Mouse (Mus musculus) hindlimb bud, embryonic 11.5 days (tissue): ENCODE results near the gene Agap1.

ENCODE experiments used
- DNase-seq: peaks from one replicate; pipeline ENCODE4 v3.0.0-alpha.2; 2012; ENCODE audit warnings: low read depth, low spot score; ENCODE audit errors: extremely low spot score

Agap1 gene

GRCm38 (mm10) chr1:89542464-89542863, 87.9 kb downstream of the Agap1 start:
- DNase-seq = no peak

- no peak for DNase-seq
Observed at GRCm38 (mm10) chr1:89543312-89543711, 88.7 kb downstream of the Agap1 start.

GRCm38 (mm10) chr1:89544094-89544493, 89.5 kb downstream of the Agap1 start:
- no peak for DNase-seq

DNA sequence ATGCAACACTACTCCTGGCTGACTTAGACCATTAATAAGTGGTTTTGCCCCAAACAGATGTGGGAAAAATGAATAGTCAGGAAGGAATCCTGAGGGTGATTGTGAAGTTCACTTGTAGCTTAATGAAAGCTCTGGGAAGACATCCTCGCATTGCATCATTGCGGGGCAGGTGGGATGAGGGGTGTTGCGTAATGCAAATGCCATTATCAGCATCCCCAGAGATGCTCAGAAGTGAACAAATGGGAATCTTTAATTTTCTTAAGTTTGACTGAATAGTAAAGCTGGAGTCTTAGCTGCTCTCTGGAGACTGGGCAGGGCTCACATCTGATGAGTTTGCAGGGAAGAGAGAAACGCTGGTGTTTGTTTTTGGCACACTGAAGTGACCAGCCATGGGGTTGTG, 90.5 kb downstream of the Agap1 start:
- no peak for DNase-seq

DNA sequence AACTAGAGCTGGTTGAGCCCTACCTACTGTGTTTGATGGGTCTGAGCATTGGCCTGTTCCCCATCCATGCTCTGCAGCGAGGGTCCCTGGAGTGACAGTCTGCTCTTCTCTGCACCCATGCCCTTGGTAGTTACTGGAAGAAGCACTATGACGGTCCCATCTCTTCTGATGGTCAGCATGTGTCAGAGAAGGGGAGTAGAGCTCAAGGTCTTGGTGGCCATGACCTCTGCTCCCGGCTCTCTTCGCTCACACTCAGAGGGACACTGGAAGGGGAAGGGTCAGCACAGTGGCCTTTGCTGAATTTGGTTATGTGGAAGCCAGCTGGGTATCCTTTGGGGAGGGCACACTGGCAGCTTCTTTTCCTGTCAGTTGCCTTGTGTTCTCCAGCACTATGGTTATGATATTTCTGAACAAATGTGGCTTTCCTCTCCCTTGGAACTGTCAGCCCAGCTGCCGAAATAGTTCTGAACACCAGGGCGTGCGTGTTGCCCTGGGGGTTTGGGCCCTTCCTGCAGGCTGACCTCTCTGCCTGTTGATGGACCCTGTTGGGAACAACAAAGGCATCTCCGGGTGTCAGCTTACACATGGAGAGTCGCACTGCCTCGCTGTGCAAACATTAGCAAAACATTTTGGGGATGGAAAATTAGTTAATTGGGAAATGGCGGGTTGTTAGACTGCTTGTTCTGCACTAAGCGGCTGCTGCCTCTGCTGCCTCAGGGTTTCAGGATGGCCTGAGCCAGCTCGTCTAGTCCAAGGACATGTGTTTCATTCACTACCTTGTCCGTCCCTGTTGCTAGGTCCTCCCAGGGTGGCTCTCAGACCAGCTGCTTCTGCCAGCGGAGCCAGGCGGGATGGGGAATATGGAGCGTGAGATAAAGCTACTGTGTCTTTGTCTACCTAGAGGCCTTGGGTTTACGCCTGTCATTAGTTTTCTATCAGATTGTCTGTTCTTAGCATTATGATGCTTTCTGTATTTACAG, 93.2 kb downstream of the Agap1 start:
- no peak for DNase-seq

DNA sequence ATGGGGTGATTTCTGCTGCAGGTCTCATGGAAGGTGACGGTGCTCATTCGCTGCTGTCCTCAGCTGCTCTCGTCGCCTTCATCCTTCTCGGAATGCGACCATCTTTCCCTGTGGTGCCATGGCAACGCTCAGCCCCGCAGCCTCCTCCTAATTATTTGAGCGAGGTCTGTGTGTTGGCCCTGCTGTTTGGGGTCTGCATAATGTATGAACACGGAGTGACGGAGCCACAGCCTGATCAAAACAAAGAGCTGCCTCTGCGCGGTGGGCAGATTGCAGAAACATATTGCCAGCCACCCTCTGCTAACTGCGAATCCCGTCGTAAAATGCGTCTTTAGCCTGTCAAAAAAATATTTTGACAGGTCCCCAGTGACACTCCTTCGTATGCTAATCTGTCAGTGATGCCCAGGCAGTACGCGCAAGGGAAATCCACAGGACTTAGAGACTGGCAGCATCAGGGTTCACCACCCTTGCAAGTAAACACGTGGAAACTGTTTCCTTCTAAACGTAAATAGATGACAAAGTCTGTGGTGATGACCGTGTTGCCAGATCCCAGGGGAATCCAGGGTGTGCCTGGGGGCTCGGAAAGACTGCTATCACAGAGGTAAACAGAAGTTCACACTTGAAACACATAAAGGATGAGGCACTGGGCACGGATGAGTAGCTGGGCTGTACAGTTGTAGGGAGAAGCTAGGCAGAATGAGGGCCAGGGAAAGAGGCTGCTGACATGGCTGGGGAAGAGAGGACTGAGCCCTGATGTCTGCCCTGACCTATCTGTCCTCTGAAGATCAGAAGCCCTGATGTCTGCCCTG, 95.7 kb downstream of the Agap1 start:
- no peak for DNase-seq

DNA sequence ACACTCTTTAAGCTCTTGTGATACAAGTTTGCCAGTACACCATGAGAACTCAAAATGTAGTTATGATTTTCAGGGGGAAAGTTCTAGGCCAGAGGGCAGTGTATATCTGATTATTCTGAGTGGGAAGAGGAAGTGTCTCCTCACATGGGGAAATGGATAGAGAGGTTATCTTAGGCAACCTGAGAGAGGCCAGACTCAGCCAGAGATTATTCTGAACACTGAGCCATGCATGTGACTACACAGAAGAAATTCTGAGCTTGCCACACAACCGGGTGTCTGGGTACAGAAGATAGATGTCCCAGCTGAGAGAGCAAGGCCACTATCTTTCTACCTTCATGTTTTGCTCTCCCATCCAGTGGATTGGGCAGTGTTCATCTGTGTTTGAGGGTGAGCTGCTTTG, 97.9 kb downstream of the Agap1 start:
- DNase-seq = no peak

- DNase-seq = no peak
Observed at GRCm38 (mm10) chr1:89553791-89554190, 99.2 kb downstream of the Agap1 start.

- no peak for DNase-seq
Observed at GRCm38 (mm10) chr1:89554969-89555856, 100.6 kb downstream of the Agap1 start.

DNA sequence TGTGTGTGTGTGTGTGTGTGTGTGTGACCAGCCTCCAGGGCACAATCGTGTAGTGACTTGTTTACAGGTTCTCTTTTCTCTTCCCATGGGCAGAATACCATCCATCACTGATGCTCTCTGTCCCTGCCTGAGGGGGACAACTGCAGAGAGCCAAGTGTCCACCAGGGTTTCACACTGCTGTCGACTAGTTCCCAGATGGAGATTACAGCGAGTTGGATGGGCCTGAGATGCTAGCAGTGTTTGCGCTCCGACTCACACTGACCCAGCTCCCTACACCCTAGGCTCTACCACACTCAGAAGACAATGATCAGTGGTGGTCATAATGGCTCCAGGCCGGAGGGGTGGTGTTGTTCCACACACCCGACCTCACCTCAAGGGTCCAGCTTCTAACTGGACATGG, 101.4 kb downstream of the Agap1 start:
- DNase-seq = no peak

DNA sequence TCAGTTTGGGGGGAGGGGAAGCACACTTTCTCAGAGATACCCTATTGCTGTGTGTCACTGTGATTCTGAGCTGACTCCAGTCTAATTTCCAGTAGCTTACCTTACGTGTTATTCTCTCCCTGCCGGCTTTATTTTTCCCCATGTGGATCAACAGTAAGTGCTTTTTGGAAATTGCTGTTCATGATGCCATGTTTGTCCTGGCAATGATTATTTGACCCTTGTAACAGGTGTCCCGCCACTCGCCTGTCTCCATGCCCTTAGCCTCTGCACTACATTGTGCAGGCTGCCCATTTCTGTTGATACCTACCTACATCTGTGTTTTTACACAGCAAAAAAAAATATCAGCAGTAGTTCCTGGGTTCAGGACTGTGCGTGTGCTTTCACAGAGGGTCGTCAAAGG, 102.8 kb downstream of the Agap1 start:
- no peak for DNase-seq

DNA sequence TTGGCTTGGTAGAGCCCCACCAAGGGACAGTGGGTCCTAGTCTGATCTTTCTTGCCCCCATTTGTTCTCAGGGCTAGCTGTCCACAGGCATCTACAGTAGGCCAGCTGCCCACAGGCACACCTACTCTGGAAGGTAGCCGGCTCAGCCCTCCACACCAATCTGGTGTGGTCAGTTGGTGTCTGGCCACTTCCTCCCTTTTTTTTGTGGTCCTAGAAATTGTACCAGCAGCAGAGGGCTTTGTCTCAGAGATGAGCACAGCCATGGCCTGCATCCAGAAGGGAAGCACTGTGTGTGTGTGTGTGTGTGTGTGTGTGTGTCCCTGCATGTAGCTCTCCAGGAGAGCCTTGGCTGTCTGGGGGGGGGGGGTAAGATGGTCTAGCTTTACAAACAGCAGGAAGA, 103.5 kb downstream of the Agap1 start:
- DNase-seq = no peak

- DNase-seq = no peak
Observed at GRCm38 (mm10) chr1:89563399-89563798, 108.8 kb downstream of the Agap1 start.

DNA sequence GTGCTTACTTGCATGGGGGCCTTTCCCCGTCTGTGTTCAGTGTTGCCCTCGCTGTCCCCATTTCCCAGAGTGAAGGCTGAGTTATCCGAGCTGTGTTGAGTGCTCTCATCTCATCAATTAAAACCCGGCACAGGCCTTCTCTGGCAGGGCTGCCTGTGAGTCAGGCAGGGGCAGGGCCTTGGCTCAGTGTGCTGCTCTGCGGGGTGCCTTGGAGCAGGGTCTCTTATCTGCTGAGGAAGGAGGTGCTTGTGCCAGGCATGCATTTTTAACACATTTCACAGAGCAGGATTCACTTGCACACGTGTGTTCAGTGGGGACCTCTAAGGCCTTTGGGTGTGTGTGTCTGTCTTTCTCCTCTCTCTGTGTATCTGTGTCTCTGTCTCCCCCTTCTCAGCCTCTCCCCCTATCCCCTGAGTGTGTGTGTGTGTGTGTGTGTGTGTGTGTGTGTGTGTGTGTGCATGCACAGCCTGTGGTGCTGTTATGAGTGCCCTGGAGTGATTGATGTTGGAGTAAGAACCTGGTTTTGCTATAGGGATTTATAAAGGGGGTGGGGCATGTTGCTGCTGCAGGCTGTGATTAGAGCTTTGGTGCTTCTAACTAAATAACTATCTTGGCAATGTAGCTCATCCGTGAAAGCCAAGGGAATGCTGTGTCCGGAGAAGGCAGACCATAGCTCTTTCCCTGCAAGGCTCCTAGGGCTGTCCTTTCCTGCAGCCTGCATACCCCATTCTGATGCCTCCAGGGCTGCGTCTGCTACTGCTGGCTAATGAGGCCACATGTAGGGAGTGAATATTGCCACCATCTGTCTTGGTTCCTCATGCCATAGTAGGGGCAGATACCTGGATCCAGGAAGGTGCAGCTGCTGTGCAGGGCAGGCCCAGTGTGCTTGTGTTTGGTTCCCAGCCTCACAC, 112.2 kb downstream of the Agap1 start:
- no peak for DNase-seq

GRCm38 (mm10) chr1:89568546-89569405, 114.2 kb downstream of the Agap1 start:
- no peak for DNase-seq

DNA sequence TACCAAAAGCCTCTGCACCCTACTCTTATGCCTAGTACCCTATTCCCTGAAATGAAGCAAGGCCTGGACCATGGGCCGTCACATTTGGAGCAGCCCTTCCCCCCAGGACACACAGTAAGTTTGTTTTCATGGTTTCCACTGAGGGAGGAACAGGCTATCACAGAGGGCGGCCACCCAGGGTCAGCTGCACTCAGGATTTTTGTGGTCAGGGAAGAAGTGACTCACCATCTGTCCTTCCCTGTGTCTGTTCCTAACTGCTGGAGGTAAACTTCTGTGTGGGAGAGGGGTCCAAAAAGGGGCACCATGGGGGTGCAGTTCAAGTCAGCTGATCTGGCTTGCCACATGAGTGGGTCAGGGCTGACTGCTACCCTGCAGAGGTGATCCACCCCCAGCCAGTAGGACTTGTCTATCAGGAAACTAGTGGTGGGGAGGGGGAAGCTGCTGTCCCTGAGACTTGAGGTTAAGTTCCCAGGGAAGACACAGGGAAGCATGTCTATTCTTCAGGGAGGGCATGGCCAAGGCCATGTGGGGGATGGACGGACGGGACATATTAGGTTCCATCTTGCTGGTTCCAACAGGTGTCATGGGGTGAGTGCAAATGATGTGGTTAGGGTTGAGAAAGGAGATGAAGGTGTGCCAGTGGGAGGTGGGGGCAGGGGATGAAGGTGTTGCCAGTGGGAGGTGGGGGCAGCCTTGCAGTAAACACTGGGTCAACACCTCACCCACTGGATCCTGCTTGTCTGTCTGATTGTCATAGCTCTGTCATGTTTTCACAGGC, 116.1 kb downstream of the Agap1 start:
- no peak for DNase-seq

GRCm38 (mm10) chr1:89573486-89573885, 118.9 kb downstream of the Agap1 start:
- no peak for DNase-seq
